Mouse (Mus musculus) limb, embryonic 11.5 days (tissue): ENCODE results near the gene B4galnt1. TPM values are rescaled to one million over a fixed set of nuclear protein-coding genes. Genes with fewer than 3 reads are reported as not detected.
A peak's percentile ranks its signal among the peaks of the same experiment; 100 is the strongest.
"Not testable (repeated sequence)": the region's sequence is repeated elsewhere in the genome, so short reads cannot be mapped to it uniquely, and the experiment has no call there.

ENCODE experiments used
- ATAC-seq: fragments of 200-750 bp; cut with Nextera tagmentation; 2 replicates; pipeline ENCODE4 v1.8.0; 2017; ENCODE audit warnings: low read depth; ENCODE audit not compliant: insufficient number of reproducible peaks, low FRiP score, low TSS enrichment
- DNase-seq: peaks from one replicate; pipeline ENCODE4 v3.0.0-alpha.2; 2015; ENCODE audit warnings: low spot score
- H3K27ac ChIP-seq: fragments of 300-500 bp; sonication (generic); replicated peaks from 2 replicates; pipeline ENCODE4 v1.5.1; 2014; ENCODE audit warnings: low read depth, mild to moderate bottlenecking, low read length
- H3K27me3 ChIP-seq: fragments of 300-500 bp; sonication (generic); 2 replicates; pipeline ENCODE4 v1.6.1; 2014; ENCODE audit warnings: mild to moderate bottlenecking, low read length, mixed read lengths; ENCODE audit not compliant: control insufficient read depth, insufficient read depth
- H3K36me3 ChIP-seq: fragments of 300-500 bp; sonication (generic); 2 replicates; pipeline ENCODE4 v1.6.1; 2014; ENCODE audit warnings: mild to moderate bottlenecking, low read length, moderate library complexity, mixed read lengths; ENCODE audit not compliant: control insufficient read depth, insufficient read depth
- H3K4me1 ChIP-seq: fragments of 300-500 bp; sonication (generic); 2 replicates; pipeline ENCODE4 v1.6.1; 2014; ENCODE audit warnings: low read length, mixed read lengths; ENCODE audit not compliant: control insufficient read depth, insufficient read depth
- H3K4me2 ChIP-seq: fragments of 300-500 bp; sonication (generic); 2 replicates; pipeline ENCODE4 v1.6.1; 2014; ENCODE audit warnings: low read depth, mild to moderate bottlenecking, moderate library complexity; ENCODE audit not compliant: severe bottlenecking
- H3K4me3 ChIP-seq: fragments of 300-500 bp; sonication (generic); 2 replicates; pipeline ENCODE4 v1.5.1; 2014; ENCODE audit warnings: low read depth, low read length
- H3K9ac ChIP-seq: fragments of 300-500 bp; sonication (generic); 2 replicates; pipeline ENCODE4 v1.6.1; 2014; ENCODE audit warnings: mild to moderate bottlenecking, low read length
- H3K9me3 ChIP-seq: fragments of 300-500 bp; sonication (generic); 2 replicates; pipeline ENCODE4 v1.6.1; 2016; ENCODE audit warnings: low read length; ENCODE audit not compliant: control insufficient read depth
- WGBS: fragments of 180-500 bp; shearing (Covaris S2); extraction: QIAGEN DNeasy Blood & Tissue Kit; methylation state at CpG from one replicate; pipeline ENCODE4 v1.1.7; 2014; 5-methylcytosine and 5-hydroxymethylcytosine counted together
- polyA plus RNA-seq: library from polyadenylated mRNA; unstranded; fragments of >200 nt; fragmentation: Nextera tagmentation; extraction: Ambion mirVana; gene quantifications from 2 replicates; pipeline ENCODE4 v1.2.1, GENCODE M21; 2014

Gene B4galnt1
- polyA plus RNA-seq, 1 experiment from 2014 or later = 3.4 TPM

- ATAC-seq (no peak), DNase-seq (no peak)
- H3K27ac ChIP-seq = peak overlapping the region; percentile 91
- H3K4me1 ChIP-seq = peaks cover 19% of the 10 kb centered on the region
- 50% methylated on average over 14 of the region's 14 CpGs for WGBS
- H3K4me2 ChIP-seq = peak overlapping the region; percentile 66
- peak overlapping the region; percentile 81 for H3K4me3 ChIP-seq
- H3K9ac ChIP-seq = no peak overlapping the region; the same call in 1 of the 2 replicates
- no peaks in the 10 kb centered on the region for H3K27me3 ChIP-seq
- H3K36me3 ChIP-seq = peaks cover 8% of the 10 kb centered on the region; the same call in 1 of the 2 replicates
- no peaks in the 10 kb centered on the region for H3K9me3 ChIP-seq
Observed at GRCm38 (mm10) chr10:127190398-127191190, 25.6 kb downstream of the B4galnt1 start.

GRCm38 (mm10) chr10:127191191-127192056 is 26.4 kb downstream of the B4galnt1 start:
- H3K27me3 ChIP-seq = no peaks in the 10 kb centered on the region
- no peak overlapping the region for H3K9ac ChIP-seq
- WGBS = 80% methylated on average over 19 of the region's 19 CpGs
- peaks cover 22% of the 10 kb centered on the region for H3K4me1 ChIP-seq
- no peak overlapping the region for H3K4me2 ChIP-seq
- no peak for ATAC-seq
- DNase-seq = no peak
- H3K9me3 ChIP-seq = no peaks in the 10 kb centered on the region
- peaks cover 8% of the 10 kb centered on the region; the same call in 1 of the 2 replicates for H3K36me3 ChIP-seq
- H3K27ac ChIP-seq = no peak overlapping the region
- H3K4me3 ChIP-seq = no peak overlapping the region

- not testable (repeated sequence) for H3K9me3 ChIP-seq, H3K4me3 ChIP-seq, H3K27me3 ChIP-seq, H3K4me2 ChIP-seq, H3K27ac ChIP-seq, ATAC-seq, H3K36me3 ChIP-seq, DNase-seq, H3K9ac ChIP-seq
- WGBS = 86% methylated on average over 1 of the region's 1 CpGs
- H3K4me1 ChIP-seq = peaks cover 25% of the 10 kb centered on the region
Observed at GRCm38 (mm10) chr10:127192057-127192328, 27.0 kb downstream of the B4galnt1 start.

GRCm38 (mm10) chr10:127193011-127193410 is 28.0 kb downstream of the B4galnt1 start:
- peaks cover 6% of the 10 kb centered on the region; the same call in 1 of the 2 replicates for H3K36me3 ChIP-seq
- H3K4me3 ChIP-seq = no peak overlapping the region
- WGBS = 87% methylated on average over 9 of the region's 9 CpGs
- peaks cover 19% of the 10 kb centered on the region for H3K4me1 ChIP-seq
- no peaks in the 10 kb centered on the region for H3K9me3 ChIP-seq
- H3K27ac ChIP-seq = no peak overlapping the region
- ATAC-seq = no peak
- no peak overlapping the region; the same call in 1 of the 2 replicates for H3K4me2 ChIP-seq
- H3K9ac ChIP-seq = no peak overlapping the region
- H3K27me3 ChIP-seq = no peaks in the 10 kb centered on the region
- DNase-seq = no peak

GRCm38 (mm10) chr10:127194428-127195327 is 29.7 kb downstream of the B4galnt1 start:
- DNase-seq (peak; percentile 64), ATAC-seq (peak; percentile 10; the same call in 1 of the 2 replicates)
- Histone ChIP-seq H3K9me3 (no peaks in the 10 kb centered on the region), H3K4me2 (peak overlapping the region; percentile 83), H3K4me1 (peaks cover 19% of the 10 kb centered on the region), H3K27me3 (no peaks in the 10 kb centered on the region), H3K36me3 (peaks cover 14% of the 10 kb centered on the region; the same call in 1 of the 2 replicates), H3K4me3 (peak overlapping the region; percentile 64), H3K27ac (peak overlapping the region; percentile 74), H3K9ac (peak overlapping the region; percentile 80)
- 13% methylated on average over 22 of the region's 22 CpGs for WGBS

- Histone ChIP-seq H3K27ac (peak within 1 kb of the TSS; percentile 74), H3K36me3 (peaks cover 16% of the 10 kb centered on the region; the same call in 1 of the 2 replicates), H3K9ac (peak within 1 kb of the TSS; percentile 80), H3K4me3 (peak within 1 kb of the TSS; percentile 64), H3K9me3 (no peaks in the 10 kb centered on the region), H3K27me3 (no peaks in the 10 kb centered on the region), H3K4me2 (peak within 1 kb of the TSS; percentile 83), H3K4me1 (peaks cover 13% of the 10 kb centered on the region)
- ATAC-seq (peak; percentile 65), DNase-seq (peak; percentile 64)
- WGBS = 0% methylated on average over 38 of the region's 47 CpGs
Observed at GRCm38 (mm10) chr10:127195328-127196129, 30.5 kb downstream of the B4galnt1 start, which contains the start of gene Dtx3. Gene Dtx3, minus strand, starts transcription at chr10:127195728.

- ATAC-seq (peak; percentile 51), DNase-seq (peak; percentile 65)
- H3K9ac ChIP-seq = peak overlapping the region; percentile 51
- peaks cover 13% of the 10 kb centered on the region for H3K4me1 ChIP-seq
- peak overlapping the region; percentile 74 for H3K27ac ChIP-seq
- peaks cover 16% of the 10 kb centered on the region; the same call in 1 of the 2 replicates for H3K36me3 ChIP-seq
- no peaks in the 10 kb centered on the region for H3K9me3 ChIP-seq
- no peaks in the 10 kb centered on the region for H3K27me3 ChIP-seq
- H3K4me2 ChIP-seq = peak overlapping the region; percentile 83
- H3K4me3 ChIP-seq = peak overlapping the region; percentile 64
- WGBS = under 1% methylated on average over 5 of the region's 5 CpGs
Observed at GRCm38 (mm10) chr10:127196392-127196791, 31.4 kb downstream of the B4galnt1 start.
